Mouse (Mus musculus) right cerebral cortex, adult 18-20 months (tissue): ENCODE results near the gene Tpgs1.

Experiments used
- DNase-seq: peaks from one replicate; pipeline ENCODE4 v3.0.0; 2022; ENCODE audit warnings: mixed read lengths

The Tpgs1 gene

DNA sequence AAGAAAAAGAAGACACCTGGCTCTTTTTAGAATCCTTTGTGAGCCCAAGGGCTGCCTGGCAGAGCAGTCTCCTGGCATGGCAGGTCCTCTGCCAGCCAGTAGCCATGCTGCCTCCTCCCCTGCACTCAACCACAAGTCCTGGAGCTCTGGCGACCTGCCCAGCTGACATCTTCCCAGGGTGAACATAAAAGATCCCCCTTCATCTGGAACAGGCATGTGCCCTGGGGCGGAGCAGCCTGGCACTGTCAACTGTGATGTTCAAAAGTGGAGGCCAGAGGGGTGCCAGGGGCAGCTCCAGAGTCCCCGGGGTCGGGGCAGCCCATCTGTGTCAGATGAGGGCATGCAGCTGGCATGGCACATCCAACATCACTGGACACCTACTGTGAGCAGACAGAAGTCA lies 45.8 kb downstream of the Tpgs1 start:
- DNase-seq = no peak

DNA sequence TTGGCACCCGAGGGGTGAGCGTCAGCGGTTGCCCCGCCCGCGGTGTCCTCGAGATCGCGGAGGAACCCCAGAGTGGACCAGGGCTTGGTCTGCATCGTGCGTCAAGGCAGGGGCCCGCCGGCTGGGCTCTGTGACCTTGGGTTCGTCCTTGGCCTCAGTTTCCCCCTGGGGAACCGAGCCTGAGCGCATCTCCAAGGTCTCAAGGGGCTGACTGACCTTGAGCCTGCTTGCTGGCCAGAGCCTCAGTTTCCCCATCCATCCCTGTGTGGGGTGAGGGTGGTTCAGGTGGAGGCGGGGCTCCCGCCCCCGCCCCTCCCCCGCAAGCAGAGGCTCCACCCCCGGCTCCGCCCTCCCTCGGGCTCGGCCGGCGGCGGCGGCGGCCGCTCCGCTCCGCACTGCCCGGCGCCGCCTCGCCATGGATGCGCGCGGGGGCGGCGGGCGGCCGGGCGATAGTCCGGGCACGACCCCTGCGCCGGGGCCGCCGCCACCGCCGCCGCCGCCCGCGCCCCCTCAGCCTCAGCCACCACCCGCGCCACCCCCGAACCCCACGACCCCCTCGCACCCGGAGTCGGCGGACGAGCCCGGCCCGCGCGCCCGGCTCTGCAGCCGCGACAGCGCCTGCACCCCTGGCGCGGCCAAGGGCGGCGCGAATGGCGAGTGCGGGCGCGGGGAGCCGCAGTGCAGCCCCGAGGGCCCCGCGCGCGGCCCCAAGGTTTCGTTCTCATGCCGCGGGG lies 47.3 kb downstream of the Tpgs1 start, which contains the start of gene Hcn2:
TSS of gene Hcn2 (plus strand) at position 381 of the 734 bp plus-strand sequence.
- no peak for DNase-seq

DNA sequence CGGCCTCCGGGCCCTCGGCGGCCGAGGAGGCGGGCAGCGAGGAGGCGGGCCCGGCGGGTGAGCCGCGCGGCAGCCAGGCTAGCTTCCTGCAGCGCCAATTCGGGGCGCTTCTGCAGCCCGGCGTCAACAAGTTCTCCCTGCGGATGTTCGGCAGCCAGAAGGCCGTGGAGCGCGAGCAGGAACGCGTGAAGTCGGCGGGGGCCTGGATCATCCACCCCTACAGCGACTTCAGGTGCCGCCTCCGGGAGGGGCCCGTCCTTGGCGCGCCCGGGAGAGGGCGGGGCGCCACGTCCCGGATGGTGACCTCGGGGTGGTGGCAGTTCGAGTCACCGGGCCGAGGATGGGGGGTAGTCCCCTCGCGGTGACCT lies 47.8 kb downstream of the Tpgs1 start:
- peak; percentile 68 for DNase-seq

DNA sequence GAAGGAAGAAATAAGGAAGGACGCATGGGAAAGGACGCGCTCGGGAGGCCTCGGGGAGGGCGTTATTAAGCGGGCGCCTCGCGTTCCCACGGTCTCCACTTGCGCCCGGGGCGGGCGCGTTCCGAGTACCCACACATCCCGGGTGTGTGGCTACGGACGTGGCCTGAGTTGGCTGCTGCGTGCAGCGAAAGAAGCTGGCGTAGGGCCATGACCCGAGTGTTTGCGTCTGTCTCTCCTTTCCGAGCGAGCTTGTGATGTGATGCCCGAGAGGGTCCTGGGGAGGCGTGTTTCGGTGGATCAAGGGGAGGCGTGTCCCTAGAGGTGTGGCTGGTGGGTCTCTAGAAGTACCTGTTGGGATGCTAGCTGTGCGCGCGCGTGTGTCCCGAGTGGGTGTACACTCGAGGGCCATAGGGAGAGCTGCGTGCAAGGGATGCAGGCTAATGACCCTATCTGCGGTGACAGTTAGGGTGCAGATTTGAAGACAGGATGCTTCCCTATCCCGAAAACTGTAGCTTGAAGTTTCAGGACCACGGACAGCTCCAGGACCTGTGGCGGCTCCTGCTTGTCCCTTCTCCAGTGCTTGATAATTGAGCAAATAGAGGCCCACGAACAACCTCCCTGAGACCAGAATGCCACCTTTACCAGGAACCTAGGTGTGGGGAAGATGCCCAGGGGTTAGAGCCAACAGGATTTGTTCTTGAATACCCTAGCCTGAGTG lies 48.6 kb downstream of the Tpgs1 start:
- DNase-seq = no peak

DNA sequence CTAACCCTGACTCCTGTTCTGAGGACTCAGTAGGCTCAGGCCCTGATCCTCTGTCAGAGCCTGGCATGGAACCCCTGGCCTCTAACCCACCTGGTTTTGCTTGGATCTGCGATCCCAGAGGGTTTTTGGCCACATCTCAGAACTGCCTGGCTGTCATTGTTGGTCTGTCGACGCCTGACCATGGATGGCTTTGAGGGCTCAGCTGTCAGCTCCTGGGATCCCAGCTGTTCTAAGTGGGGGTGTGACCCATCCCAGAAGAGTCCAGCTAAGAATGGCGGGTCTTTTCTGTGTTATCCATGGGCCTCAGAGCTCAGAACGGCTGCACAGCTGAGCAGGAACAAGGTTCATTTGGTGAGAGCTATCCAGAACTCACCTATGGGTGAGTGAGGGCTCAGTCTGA lies 51.9 kb downstream of the Tpgs1 start:
- DNase-seq = no peak

DNA sequence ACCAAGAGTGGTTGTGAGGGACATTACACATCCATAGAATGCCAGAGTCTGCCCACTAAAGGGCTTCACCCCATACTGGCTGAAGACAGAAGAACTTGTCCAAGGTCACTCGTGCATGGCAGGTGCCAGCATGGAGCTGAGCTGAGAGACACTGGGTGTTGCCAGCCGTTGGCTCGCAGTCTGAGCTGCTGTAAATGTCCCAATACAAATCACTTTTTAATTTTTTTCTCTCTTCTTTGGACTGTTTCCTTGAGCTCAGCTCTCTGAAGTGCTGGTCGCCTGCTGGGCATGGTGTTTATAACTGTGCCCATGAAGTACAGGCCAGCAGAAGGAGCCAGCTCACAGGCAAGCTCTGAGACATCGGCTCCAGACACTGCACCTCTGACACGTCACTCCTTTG lies 53.9 kb downstream of the Tpgs1 start:
- no peak for DNase-seq

DNA sequence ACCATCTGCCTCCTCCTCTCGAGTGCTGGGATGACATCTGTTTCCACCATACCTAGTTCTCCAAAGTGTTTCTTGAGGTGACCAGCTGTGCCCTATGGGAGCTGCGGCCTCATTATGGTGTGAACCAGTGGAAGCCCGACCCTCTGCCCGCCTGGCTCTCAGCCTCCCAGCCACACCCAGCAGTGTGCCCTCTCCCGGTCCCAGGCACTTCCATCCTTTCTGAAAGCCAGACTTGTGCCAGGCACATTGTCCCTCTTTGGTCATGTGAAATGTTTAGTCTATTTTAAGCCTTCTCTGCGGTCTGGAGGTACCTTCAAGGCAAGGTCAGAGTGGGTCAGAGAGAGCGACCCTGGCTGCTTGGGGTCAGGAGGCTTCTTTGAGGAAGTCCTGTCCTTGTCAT lies 54.5 kb downstream of the Tpgs1 start:
- DNase-seq = no peak
